Mouse (Mus musculus): ENCODE measurements around the gene Lipm. TPM values are rescaled to one million over a fixed set of nuclear protein-coding genes. Genes with fewer than 3 reads are reported as not detected.

Gene Lipm
- total RNA-seq, 2 experiments from 2014 or later = not detected

GRCm38 (mm10) chr19:34153263-34154144 lies 52.8 kb downstream of the Lipm start:
- no peak for ATAC-seq (replicated peaks; ENCODE audit: low FRiP score, poor library complexity, severe bottlenecking)

GRCm38 (mm10) chr19:34162693-34163092 lies 62.0 kb downstream of the Lipm start:
- ATAC-seq (replicated peaks; ENCODE audit: low FRiP score, poor library complexity, severe bottlenecking) = no peak

GRCm38 (mm10) chr19:34165891-34166290 lies 65.2 kb downstream of the Lipm start, which contains the start of gene Ankrd22:
Ankrd22 (minus strand) TSS chr19:34166053.
- no peak for ATAC-seq (replicated peaks; ENCODE audit: low FRiP score, poor library complexity, severe bottlenecking)

GRCm38 (mm10) chr19:34166386-34166785 lies 65.7 kb downstream of the Lipm start:
- no peak for ATAC-seq (replicated peaks; ENCODE audit: low FRiP score, poor library complexity, severe bottlenecking)

- no peak for ATAC-seq (replicated peaks; ENCODE audit: low FRiP score, poor library complexity, severe bottlenecking)
Observed at GRCm38 (mm10) chr19:34167896-34168661, 67.3 kb downstream of the Lipm start.

GRCm38 (mm10) chr19:34169121-34169520 lies 68.4 kb downstream of the Lipm start:
- no peak for ATAC-seq (replicated peaks; ENCODE audit: low FRiP score, poor library complexity, severe bottlenecking)

GRCm38 (mm10) chr19:34171167-34171566 lies 70.4 kb downstream of the Lipm start:
- no peak for ATAC-seq (replicated peaks; ENCODE audit: low FRiP score, poor library complexity, severe bottlenecking)

Other genes with a start within 250 kb of the Lipm start
- not detected in 2 replicates for gene Lipf, start 139.7 kb upstream of the Lipm start, total RNA-seq (2015; ENCODE audit: low replicate concordance)
- gene Lipf, start 139.7 kb upstream of the Lipm start, total RNA-seq (2017; ENCODE audit: low replicate concordance) = not detected in 2 replicates
- not detected in 2 replicates for gene Lipk, start 92.6 kb upstream of the Lipm start, total RNA-seq (2015; ENCODE audit: low replicate concordance)
- not detected in 2 replicates for gene Lipk, start 92.6 kb upstream of the Lipm start, total RNA-seq (2017; ENCODE audit: low replicate concordance)
- not detected in 2 replicates for gene Lipn, start 33.6 kb upstream of the Lipm start, total RNA-seq (2015; ENCODE audit: low replicate concordance)
- not detected in 2 replicates for gene Lipn, start 33.6 kb upstream of the Lipm start, total RNA-seq (2017; ENCODE audit: low replicate concordance)
- gene Ankrd22, start 65.1 kb downstream of the Lipm start, total RNA-seq (2015; ENCODE audit: low replicate concordance) = 4.0 and 17.5 TPM in 2 replicates
- gene Ankrd22, start 65.1 kb downstream of the Lipm start, total RNA-seq (2017; ENCODE audit: low replicate concordance) = 4.6 and 8.0 TPM in 2 replicates
- 8.6 and 12.5 TPM in 2 replicates for gene Stambpl1, start 91.3 kb downstream of the Lipm start, total RNA-seq (2015; ENCODE audit: low replicate concordance)
- gene Stambpl1, start 91.3 kb downstream of the Lipm start, total RNA-seq (2017; ENCODE audit: low replicate concordance) = 2.9 and 9.8 TPM in 2 replicates
- gene Acta2, start 154.7 kb downstream of the Lipm start, total RNA-seq (2015; ENCODE audit: low replicate concordance) = 0.63 TPM in 1 of 2 replicates, not detected in the other
- gene Acta2, start 154.7 kb downstream of the Lipm start, total RNA-seq (2017; ENCODE audit: low replicate concordance) = 2.0 TPM in 1 of 2 replicates, not detected in the other
- gene Fas, start 189.7 kb downstream of the Lipm start, total RNA-seq (2015; ENCODE audit: low replicate concordance) = 7.3 and 10.2 TPM in 2 replicates
- 2.4 and 6.8 TPM in 2 replicates for gene Fas, start 189.7 kb downstream of the Lipm start, total RNA-seq (2017; ENCODE audit: low replicate concordance)

Measured in erythroblast, adult 5-6 weeks (primary cell).